Mouse (Mus musculus): ENCODE results near the gene Gprin1. TPM values are rescaled to one million over a fixed set of nuclear protein-coding genes. Genes with fewer than 3 reads are reported as not detected.
A peak's percentile ranks its signal among the peaks of the same experiment; 100 is the strongest.
"Not testable (repeated sequence)": the region's sequence is repeated elsewhere in the genome, so short reads cannot be mapped to it uniquely, and the experiment has no call there.

Gprin1 gene
- polyA plus RNA-seq (2015; fragmentation: Nextera tagmentation; extraction: Ambion mirVana) = 5.1 and 5.8 TPM in 2 replicates

DNA sequence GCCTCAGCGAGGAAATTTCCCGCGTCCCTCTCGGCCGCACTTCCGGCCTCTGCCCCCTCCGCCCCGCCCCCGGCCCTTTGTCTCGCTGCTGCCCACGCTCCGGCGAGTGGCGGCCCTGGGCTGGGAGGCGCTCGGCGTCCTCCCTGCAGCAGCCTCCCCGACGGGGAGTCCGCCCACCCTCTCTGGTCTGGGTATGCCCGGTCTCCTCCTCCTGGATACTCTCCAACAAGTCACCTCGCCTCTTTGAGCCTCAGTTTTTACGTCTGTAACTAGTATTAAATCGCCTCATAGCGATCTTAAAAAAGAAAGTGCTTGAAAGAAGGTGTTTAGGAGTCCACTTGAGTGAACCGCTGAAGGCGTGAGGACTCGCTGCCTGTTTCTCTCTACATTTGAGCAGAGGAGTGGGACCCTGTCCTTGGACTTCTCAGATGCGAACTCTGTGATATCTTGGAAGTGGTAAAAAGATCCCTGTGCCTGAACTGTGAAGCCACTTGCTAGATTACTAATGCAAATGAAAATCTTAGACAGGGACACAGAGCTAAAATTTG lies at the start of gene Gprin1:
TSS of gene Gprin1 (minus strand) at position 11 of the 548 bp plus-strand sequence.
- H3K9ac ChIP-seq (replicated peaks) = peak within 1 kb of the TSS; percentile 84
- H3K4me3 ChIP-seq (replicated peaks) = peak within 1 kb of the TSS; percentile 68
- H3K36me3 ChIP-seq = peaks cover 2% of the 10 kb centered on the region; the same call in 1 of the 2 replicates
- peak within 1 kb of the TSS; percentile 77 for H3K4me2 ChIP-seq (replicated peaks)
- peaks cover 35% of the 10 kb centered on the region for H3K27me3 ChIP-seq
- peak; percentile 77 for ATAC-seq
- peak within 1 kb of the TSS; percentile 94 for H3K27ac ChIP-seq
- under 1% methylated on average over 25 of the region's 29 CpGs for WGBS
- peaks cover 65% of the 10 kb centered on the region for H3K4me1 ChIP-seq (replicated peaks)
- H3K9me3 ChIP-seq = no peaks in the 10 kb centered on the region

DNA sequence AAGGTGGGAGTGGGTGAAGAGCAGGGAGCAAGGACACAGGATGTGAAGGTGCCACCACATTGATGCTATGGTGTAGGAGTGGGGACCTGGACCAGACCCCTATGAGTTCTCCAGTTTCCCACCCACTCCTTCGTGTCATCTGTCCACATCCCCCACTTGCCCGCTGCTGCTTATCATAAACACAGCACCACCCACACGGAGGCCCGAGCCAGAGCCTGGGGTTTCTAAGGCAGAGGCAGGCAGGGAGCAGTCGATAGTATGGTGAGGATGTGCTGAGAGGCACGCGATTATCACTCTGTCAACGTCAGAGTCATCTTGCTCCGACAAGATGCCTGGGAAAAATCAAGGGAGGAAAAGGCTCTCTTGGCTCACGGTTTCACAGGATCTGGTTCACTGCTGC lies 49.1 kb upstream of the Gprin1 start:
- 79% methylated on average over 10 of the region's 10 CpGs for WGBS
- H3K36me3 ChIP-seq = no peaks in the 10 kb centered on the region
- no peaks in the 10 kb centered on the region; the same call in 1 of the 2 replicates for H3K9me3 ChIP-seq
- H3K9ac ChIP-seq (replicated peaks) = no peak overlapping the region
- H3K27me3 ChIP-seq = peaks cover 30% of the 10 kb centered on the region; the same call in 1 of the 2 replicates
- H3K4me2 ChIP-seq (replicated peaks) = no peak overlapping the region
- H3K27ac ChIP-seq = no peak overlapping the region
- H3K4me1 ChIP-seq (replicated peaks) = no peaks in the 10 kb centered on the region
- H3K4me3 ChIP-seq (replicated peaks) = no peak overlapping the region
- no peak for ATAC-seq

DNA sequence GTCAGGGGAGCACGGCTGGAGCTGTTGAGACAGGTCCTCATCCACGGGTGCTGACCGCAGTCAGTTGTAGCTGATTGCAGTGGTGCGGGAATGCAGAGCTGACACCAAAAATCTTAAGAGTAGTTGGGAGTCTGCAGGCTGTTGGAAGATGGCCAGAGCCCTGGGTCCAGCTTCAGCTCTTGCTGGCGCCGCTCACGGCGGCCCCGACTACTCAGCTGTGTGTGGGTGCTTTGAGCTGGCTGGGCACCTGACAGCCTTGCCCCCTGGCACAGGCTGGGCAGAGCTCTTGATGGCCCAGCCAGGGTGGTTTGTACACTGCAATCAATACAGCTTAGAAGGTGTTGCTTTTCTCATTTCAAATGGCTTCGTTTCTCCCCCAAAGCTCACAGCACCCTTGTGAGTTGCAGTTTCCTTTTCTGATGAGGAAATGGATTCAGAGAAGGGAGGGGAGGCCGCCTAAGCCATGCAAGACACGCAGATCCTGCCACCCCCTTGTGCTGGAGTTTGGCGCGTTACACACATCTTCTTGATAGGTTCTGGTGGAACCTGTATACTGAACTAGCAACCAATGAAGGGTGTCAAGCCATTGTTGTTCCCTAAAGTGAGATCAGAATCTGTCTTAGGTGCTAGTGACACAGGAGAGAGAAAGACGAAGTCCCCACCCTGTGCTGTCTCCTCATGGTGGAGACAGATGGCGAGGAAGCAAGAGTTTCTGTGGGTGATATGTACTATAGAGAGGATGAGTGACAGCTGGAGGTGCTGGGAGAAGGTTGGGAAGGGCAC lies 48.4 kb upstream of the Gprin1 start:
- H3K4me1 ChIP-seq (replicated peaks) = no peaks in the 10 kb centered on the region
- no peak overlapping the region for H3K9ac ChIP-seq (replicated peaks)
- no peaks in the 10 kb centered on the region; the same call in 1 of the 2 replicates for H3K9me3 ChIP-seq
- no peaks in the 10 kb centered on the region for H3K36me3 ChIP-seq
- ATAC-seq = no peak
- H3K27ac ChIP-seq = no peak overlapping the region
- peaks cover 30% of the 10 kb centered on the region; the same call in 1 of the 2 replicates for H3K27me3 ChIP-seq
- WGBS = 81% methylated on average over 16 of the region's 16 CpGs
- H3K4me3 ChIP-seq (replicated peaks) = no peak overlapping the region
- no peak overlapping the region for H3K4me2 ChIP-seq (replicated peaks)

DNA sequence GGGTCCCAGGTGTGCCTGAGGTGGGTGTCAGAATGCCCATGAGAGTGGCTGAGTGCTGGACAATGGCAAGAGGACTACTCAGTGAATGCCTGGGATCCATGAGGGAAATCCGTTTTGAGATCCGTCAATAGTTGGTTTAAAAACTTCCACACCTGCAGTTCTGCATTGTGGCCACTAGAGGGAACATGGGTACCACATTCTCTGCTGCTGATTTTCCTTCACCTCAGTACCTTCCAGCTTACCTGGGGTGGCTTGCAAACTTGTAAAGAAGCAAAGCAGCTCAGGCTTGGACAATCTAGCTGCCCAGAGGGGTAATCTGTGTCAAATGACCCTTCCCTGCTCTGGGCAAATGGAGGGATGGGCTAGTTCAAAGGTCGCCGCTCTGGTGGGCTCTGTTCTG lies 47.7 kb upstream of the Gprin1 start:
- no peaks in the 10 kb centered on the region for H3K9me3 ChIP-seq
- H3K9ac ChIP-seq (replicated peaks) = no peak overlapping the region
- no peaks in the 10 kb centered on the region for H3K4me1 ChIP-seq (replicated peaks)
- no peak overlapping the region for H3K27ac ChIP-seq
- H3K36me3 ChIP-seq = no peaks in the 10 kb centered on the region
- no peak for ATAC-seq
- peaks cover 37% of the 10 kb centered on the region; the same call in 1 of the 2 replicates for H3K27me3 ChIP-seq
- H3K4me2 ChIP-seq (replicated peaks) = no peak overlapping the region
- WGBS = 42% methylated on average over 4 of the region's 4 CpGs
- no peak overlapping the region for H3K4me3 ChIP-seq (replicated peaks)

DNA sequence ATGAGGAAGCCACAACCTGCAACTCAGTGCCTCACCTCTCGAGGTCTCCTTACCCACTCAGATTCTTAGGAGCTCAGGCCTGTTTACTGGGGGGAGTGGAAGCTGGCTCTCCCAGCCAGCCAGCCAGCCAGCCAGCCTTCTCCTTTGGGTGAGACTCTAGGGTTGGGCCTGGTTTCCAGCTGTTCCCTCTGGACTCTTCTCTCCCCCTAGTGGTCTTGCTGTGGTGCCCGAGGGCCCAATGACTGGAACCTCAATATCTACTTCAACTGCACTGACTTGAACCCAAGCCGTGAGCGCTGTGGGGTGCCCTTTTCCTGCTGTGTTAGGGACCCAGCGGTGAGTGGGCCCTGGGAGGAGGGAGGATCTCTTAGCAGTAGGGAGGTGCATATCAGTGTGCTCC lies 45.2 kb upstream of the Gprin1 start:
- Histone ChIP-seq H3K27me3 (peaks cover 56% of the 10 kb centered on the region), H3K4me2 (replicated peaks) (no peak overlapping the region), H3K36me3 (no peaks in the 10 kb centered on the region), H3K9ac (replicated peaks) (no peak overlapping the region), H3K4me3 (replicated peaks) (no peak overlapping the region), H3K27ac (no peak overlapping the region), H3K4me1 (replicated peaks) (peaks cover 10% of the 10 kb centered on the region), H3K9me3 (no peaks in the 10 kb centered on the region)
- 44% methylated on average over 5 of the region's 5 CpGs for WGBS
- no peak for ATAC-seq

DNA sequence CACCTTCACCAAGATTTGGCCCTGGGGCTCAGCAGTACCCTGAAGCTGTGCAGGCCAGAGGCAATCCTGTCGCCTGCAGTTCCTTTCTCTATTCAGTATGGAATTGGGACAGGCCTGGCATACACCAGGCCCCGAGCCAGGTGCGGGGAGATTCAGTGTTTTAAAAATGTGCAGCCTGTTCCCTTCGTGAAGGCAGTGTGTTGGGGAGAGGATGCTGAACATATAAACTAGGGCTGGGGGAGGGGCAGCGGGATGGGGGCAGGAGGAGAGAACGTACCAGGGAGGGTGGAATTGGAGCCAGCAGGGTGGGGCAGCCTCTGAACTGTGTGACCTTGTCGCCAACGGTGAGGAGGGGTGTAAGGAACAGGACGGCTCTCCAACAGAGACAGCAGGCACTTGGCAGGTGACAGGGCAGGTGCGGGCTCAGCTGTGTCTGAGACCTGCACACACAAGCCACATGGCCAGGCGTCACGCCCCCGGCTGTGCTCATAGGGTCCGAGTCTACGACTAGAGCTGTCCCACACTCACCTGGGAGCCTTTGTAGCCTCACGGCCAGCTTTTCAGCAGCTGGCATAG lies 44.4 kb upstream of the Gprin1 start:
- Histone ChIP-seq H3K9me3 (no peaks in the 10 kb centered on the region), H3K4me3 (replicated peaks) (no peak overlapping the region), H3K4me1 (replicated peaks) (peaks cover 17% of the 10 kb centered on the region), H3K27ac (no peak overlapping the region), H3K9ac (replicated peaks) (no peak overlapping the region), H3K27me3 (peaks cover 52% of the 10 kb centered on the region), H3K4me2 (replicated peaks) (no peak overlapping the region), H3K36me3 (no peaks in the 10 kb centered on the region)
- ATAC-seq = no peak
- 79% methylated on average over 16 of the region's 16 CpGs for WGBS

DNA sequence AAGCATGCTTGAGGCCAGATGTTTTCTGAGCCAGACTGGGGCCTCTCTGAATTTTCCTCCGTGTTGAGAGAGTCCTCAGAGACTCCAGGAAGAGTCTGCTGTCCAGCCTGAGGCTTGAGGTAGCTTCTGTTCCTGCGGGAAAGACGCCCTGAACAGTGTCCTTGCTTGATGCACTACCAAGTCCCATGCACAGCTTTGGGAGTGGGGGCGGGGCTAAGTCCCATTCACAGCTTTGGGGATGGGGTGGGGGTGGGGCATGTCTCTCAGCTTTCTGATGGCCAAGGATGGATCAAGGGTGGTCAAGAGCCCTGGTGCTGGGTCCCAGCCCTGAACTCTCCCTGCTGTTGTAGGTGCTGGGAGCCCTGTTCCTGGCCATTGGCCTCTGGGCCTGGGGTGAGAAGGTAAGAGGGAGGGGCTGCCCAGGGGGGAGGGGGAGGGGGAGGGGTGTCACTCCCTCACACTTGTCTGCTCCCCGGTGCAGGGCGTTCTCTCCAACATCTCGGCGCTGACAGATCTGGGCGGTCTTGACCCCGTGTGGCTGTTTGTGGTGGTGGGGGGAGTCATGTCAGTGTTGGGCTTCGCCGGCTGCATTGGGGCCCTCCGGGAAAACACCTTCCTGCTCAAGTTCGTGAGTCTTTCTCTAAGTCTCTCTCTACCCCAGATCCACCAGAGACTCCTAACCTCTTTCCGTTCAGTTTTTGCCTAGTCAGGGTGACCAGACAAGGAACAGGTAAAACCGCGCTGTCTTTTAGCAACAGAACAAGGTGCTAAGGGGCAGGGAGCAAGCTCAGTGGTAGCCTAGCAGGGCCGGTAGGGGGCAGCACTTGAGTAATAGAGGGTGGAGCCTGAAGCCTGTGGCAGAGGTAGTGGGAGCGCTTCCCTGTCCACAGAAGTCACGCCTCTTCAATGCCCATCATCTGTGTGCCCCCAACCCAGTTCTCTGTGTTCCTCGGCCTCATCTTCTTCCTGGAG lies 42.9 kb upstream of the Gprin1 start:
- H3K4me1 ChIP-seq (replicated peaks) = peaks cover 20% of the 10 kb centered on the region
- no peak for ATAC-seq
- H3K36me3 ChIP-seq = no peaks in the 10 kb centered on the region
- H3K9ac ChIP-seq (replicated peaks) = no peak overlapping the region
- H3K27ac ChIP-seq = no peak overlapping the region
- H3K4me2 ChIP-seq (replicated peaks) = no peak overlapping the region
- H3K4me3 ChIP-seq (replicated peaks) = no peak overlapping the region
- 19% methylated on average over 20 of the region's 21 CpGs for WGBS
- no peaks in the 10 kb centered on the region for H3K9me3 ChIP-seq
- peaks cover 39% of the 10 kb centered on the region for H3K27me3 ChIP-seq

DNA sequence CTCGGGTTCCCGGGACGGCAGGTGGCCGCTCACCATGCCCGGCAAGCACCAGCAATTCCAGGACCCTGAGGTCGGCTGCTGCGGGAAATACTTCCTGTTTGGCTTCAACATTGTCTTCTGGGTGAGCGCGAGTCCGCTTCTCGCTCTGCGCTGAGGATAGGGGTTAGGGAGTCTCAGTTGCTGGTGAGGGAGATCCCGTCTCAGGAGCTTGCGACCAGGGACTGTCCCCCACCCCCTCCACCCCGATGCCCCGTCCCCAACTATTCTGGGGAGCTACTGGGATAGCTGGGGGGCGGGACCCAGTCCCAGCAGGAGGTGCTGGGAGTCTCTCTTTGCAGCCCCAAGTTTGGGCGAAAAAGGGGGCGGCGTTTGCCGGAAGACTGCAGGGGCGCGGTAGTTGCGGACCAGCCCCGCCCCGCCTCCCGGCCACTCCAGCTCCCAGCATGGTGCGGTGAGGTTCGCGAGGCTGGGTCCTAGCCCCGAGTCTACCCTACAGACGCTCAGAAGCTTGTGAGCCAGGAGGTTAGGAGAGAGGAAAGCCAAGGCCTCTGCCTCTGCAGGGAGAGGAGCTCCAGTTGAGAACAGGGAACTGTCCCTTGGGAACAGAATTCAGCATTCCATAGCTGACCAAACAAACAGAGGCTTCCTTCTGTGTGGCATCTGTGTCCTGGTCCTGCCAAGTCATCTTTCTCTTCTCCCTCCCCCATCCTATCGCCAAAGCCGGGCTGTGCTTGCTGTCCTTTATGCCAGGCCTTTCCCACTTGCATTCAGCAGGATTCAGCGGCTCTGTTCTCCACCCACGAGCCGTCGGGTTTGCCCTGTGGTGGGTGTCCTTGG lies 40.1 kb upstream of the Gprin1 start:
- Histone ChIP-seq H3K4me2 (replicated peaks) (peak overlapping the region; percentile 86), H3K27me3 (peaks cover 32% of the 10 kb centered on the region), H3K36me3 (no peaks in the 10 kb centered on the region), H3K4me3 (replicated peaks) (peak overlapping the region; percentile 60), H3K9ac (replicated peaks) (peak overlapping the region; percentile 60), H3K9me3 (no peaks in the 10 kb centered on the region), H3K27ac (no peak overlapping the region), H3K4me1 (replicated peaks) (peaks cover 20% of the 10 kb centered on the region)
- peak; percentile 62 for ATAC-seq
- 1% methylated on average over 38 of the region's 38 CpGs for WGBS

DNA sequence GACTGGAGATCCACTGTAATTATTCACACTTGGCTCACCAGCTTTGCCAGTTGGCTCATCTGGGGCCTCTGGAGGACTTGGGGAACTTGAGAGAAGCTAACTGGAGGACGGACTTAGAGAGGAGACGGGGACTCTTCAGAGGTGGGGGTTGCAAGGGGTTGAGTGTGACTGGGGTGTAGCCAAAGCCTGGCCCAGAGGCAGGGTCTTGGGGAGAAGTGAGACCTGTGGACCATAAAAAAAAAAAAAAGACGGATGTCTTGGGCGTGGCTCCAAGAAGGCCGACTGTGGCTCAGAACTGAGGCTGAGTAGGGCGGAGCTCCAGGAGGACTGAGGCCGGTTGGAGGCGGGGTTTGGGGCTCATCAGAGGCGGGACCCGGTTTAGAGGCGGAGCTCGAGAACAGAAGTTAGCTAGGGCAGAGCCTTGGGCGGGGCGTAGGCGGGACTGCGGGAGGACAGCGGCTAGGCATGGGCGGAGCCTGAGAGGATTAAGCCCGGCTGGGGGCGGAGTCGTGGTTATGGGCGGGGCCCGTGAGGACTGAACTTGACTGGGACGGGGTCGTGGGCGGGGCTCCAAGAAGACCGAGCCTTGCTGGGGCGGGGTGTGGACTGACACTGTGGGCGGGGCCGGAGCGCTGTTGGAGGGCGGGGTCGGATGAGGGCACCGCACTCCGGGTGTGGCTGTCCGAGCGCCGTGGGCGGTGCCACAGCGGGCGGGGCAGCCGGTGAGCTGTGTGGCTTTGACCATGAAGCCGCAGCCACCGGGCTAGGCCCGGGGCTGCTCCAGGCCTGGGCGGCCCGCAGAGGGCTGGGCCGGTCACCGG lies 39.3 kb upstream of the Gprin1 start, which contains the start of gene Tspan17:
TSS of gene Tspan17 (plus strand) at position 638 of the 821 bp plus-strand sequence.
- H3K4me2 ChIP-seq (replicated peaks) = peak within 1 kb of the TSS; percentile 86
- H3K9me3 ChIP-seq = no peaks in the 10 kb centered on the region
- ATAC-seq = peak; percentile 82
- WGBS = 2% methylated on average over 49 of the region's 49 CpGs
- peak within 1 kb of the TSS; percentile 60 for H3K9ac ChIP-seq (replicated peaks)
- H3K27ac ChIP-seq = no peak within 1 kb of the TSS
- H3K4me1 ChIP-seq (replicated peaks) = peaks cover 20% of the 10 kb centered on the region
- H3K4me3 ChIP-seq (replicated peaks) = peak within 1 kb of the TSS; percentile 60
- peaks cover 32% of the 10 kb centered on the region for H3K27me3 ChIP-seq
- no peaks in the 10 kb centered on the region for H3K36me3 ChIP-seq

DNA sequence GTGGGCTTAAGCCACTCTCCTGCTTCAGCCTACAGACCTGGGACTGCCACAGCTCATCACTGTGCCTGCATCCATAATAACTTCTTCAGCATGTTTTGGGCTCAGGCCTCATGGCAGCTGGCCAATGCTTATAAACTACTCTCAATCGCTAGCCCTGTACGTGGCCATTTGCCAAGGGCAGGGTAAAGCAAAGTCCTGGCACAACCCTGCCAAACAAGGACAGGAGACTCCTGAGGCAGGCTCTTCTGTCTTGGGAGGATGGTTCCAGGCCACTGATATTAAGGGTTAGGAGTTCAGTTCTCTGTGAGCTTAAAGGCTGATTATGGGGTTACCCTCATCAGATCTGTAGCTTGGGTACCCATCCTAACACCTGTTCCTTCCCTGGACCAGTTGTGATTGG lies 37.9 kb upstream of the Gprin1 start:
- not testable (repeated sequence) for H3K4me2 ChIP-seq (replicated peaks); ATAC-seq; H3K9me3 ChIP-seq; H3K9ac ChIP-seq (replicated peaks); H3K36me3 ChIP-seq; H3K4me3 ChIP-seq (replicated peaks); H3K27ac ChIP-seq
- Histone ChIP-seq H3K4me1 (replicated peaks) (peaks cover 20% of the 10 kb centered on the region), H3K27me3 (peaks cover 28% of the 10 kb centered on the region)
- 73% methylated on average over 2 of the region's 2 CpGs for WGBS
